Mouse (Mus musculus) kidney, adult 2 months (tissue): ENCODE data around the gene Hsph1. TPM values are rescaled to one million over a fixed set of nuclear protein-coding genes. Genes with fewer than 3 reads are reported as not detected.

Experiments
- DNase-seq: peaks from one replicate; pipeline ENCODE4 v3.0.0; 2021
- H3K27ac ChIP-seq: fragments of 200-500 bp; 2 replicates; pipeline ENCODE4 v1.5.1; 2012; ENCODE audit warnings: low read depth, low read length, control low read depth, inconsistent platforms; ENCODE audit not compliant: insufficient read depth
- H3K27me3 ChIP-seq: fragments of 200-500 bp; replicated peaks from 2 replicates; pipeline ENCODE4 v1.6.1; 2012; ENCODE audit warnings: mild to moderate bottlenecking, moderate library complexity, low read length, inconsistent platforms; ENCODE audit not compliant: control insufficient read depth, insufficient read depth
- H3K36me3 ChIP-seq: fragments of 200-500 bp; 2 replicates; pipeline ENCODE4 v1.6.1; 2012; ENCODE audit warnings: mild to moderate bottlenecking, moderate library complexity, low read length, inconsistent platforms; ENCODE audit not compliant: control insufficient read depth, insufficient read depth
- H3K4me1 ChIP-seq: fragments of 200-500 bp; 2 replicates; pipeline ENCODE4 v1.6.1; 2011; ENCODE audit warnings: low read length; ENCODE audit not compliant: control insufficient read depth, insufficient read depth
- H3K4me3 ChIP-seq: fragments of 200-500 bp; 2 replicates; pipeline ENCODE4 v1.5.1; 2011; ENCODE audit warnings: mild to moderate bottlenecking, low read depth, low read length, control low read depth; ENCODE audit not compliant: insufficient read depth
- CTCF ChIP-seq: fragments of 200-500 bp; conservative IDR thresholded peaks from 2 replicates; pipeline ENCODE4 v1.5.1; 2011; ENCODE audit warnings: low read depth, mild to moderate bottlenecking, control low read depth, low read length, moderate library complexity, mixed read lengths; ENCODE audit not compliant: insufficient read depth, insufficient read length
- POLR2A ChIP-seq: fragments of 200-500 bp; IDR thresholded peaks from one replicate; pipeline ENCODE4 v1.6.1; 2011; ENCODE audit warnings: low read depth, low read length, control low read depth
- WGBS: fragments of 180-500 bp; shearing (Covaris S2); methylation state at CpG from one replicate; pipeline ENCODE4 v1.1.7; 2018; 5-methylcytosine and 5-hydroxymethylcytosine counted together
- polyA plus RNA-seq: library from polyadenylated mRNA; depleted of rRNA; stranded (reverse); fragments of >200 nt; gene quantifications from 2 replicates; pipeline ENCODE4 v1.2.3, GENCODE M21; 2012

Hsph1 gene
- polyA plus RNA-seq, 1 experiment: 24.0 TPM

DNA sequence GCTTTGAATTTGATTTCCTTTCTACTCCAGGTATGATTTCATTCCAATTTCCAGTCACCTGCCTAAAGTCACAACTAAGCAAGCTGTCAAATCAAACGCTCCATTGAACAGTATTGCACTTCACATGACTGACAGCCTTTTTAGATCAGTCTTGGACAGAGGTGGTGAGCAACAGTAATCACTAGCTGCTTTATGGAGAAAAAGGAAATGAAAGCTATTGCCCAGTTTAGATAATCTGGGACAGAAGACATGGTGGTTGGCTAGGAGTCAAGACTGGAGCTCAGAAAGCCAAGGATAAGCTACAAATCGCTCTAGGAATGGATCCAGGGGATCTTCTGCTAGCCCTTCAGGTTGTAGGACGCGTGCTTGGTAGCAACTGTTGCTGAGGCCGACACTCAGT, 27.2 kb upstream of the Hsph1 start:
- H3K4me3 ChIP-seq: no peak overlapping the region
- WGBS: 87% methylated on average over 5 of the region's 5 CpGs
- TF ChIP-seq POLR2A (no peak), CTCF (no peak)
- H3K36me3 ChIP-seq: no peaks in the 10 kb centered on the region
- H3K27me3 ChIP-seq: no peaks in the 10 kb centered on the region
- no peak overlapping the region for H3K27ac ChIP-seq
- no peaks in the 10 kb centered on the region for H3K4me1 ChIP-seq
- DNase-seq: no peak

DNA sequence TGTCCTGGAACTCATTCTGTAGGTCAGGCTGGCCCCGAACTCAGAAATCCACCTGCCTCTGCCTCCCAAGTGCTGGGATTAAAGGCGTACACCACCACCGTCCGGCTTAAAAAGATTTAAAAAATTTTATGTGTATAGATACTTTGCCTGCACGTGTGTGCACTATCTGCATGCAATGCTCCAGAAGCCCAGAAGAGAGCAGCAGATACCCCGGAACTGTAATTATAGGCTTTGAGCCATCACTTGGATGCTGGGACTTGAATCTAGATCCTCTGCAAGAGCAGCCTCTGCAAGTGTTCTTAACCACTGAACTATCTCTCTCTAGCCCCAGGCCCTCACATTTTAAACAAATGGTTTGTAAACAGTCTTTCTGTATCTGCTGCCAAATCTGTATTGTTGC, 26.8 kb upstream of the Hsph1 start:
- H3K27ac ChIP-seq: no peak overlapping the region
- H3K27me3 ChIP-seq: no peaks in the 10 kb centered on the region
- DNase-seq: no peak
- no peaks in the 10 kb centered on the region for H3K36me3 ChIP-seq
- 91% methylated on average over 6 of the region's 6 CpGs for WGBS
- H3K4me1 ChIP-seq: no peaks in the 10 kb centered on the region
- TF ChIP-seq POLR2A (no peak), CTCF (no peak)
- H3K4me3 ChIP-seq: no peak overlapping the region

DNA sequence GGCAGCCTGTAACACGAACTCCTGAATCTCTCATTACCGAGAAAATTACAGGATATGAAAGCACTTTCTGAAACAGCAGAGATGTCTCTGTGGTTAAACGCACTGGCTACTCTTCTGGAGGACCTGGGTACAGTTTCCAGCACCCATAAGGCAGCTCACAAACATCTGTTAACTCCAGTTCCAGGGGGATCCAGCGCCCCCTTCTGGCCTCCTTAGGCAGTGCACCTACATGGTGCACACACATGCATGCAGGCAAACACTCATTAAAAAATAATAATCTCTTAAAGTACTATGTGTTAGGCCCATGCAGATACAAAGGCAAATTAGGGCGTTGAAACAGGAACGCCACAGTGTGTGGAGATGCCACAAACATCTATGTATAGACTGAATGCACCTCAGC, 25.3 kb upstream of the Hsph1 start:
- no peak for DNase-seq
- no peaks in the 10 kb centered on the region for H3K27me3 ChIP-seq
- no peak overlapping the region for H3K27ac ChIP-seq
- no peaks in the 10 kb centered on the region for H3K36me3 ChIP-seq
- H3K4me1 ChIP-seq: no peaks in the 10 kb centered on the region
- TF ChIP-seq CTCF (no peak), POLR2A (no peak)
- no peak overlapping the region for H3K4me3 ChIP-seq
- WGBS: 81% methylated on average over 6 of the region's 6 CpGs

- H3K27me3 ChIP-seq: no peaks in the 10 kb centered on the region
- H3K4me1 ChIP-seq: no peaks in the 10 kb centered on the region
- no peak overlapping the region for H3K27ac ChIP-seq
- H3K4me3 ChIP-seq: no peak overlapping the region
- 63% methylated on average over 9 of the region's 9 CpGs for WGBS
- no peak for DNase-seq
- no peaks in the 10 kb centered on the region for H3K36me3 ChIP-seq
- TF ChIP-seq CTCF: no peak
- no peak for TF ChIP-seq POLR2A
Measured at GRCm38 (mm10) chr5:149659414-149659780, 23.2 kb upstream of the Hsph1 start.

DNA sequence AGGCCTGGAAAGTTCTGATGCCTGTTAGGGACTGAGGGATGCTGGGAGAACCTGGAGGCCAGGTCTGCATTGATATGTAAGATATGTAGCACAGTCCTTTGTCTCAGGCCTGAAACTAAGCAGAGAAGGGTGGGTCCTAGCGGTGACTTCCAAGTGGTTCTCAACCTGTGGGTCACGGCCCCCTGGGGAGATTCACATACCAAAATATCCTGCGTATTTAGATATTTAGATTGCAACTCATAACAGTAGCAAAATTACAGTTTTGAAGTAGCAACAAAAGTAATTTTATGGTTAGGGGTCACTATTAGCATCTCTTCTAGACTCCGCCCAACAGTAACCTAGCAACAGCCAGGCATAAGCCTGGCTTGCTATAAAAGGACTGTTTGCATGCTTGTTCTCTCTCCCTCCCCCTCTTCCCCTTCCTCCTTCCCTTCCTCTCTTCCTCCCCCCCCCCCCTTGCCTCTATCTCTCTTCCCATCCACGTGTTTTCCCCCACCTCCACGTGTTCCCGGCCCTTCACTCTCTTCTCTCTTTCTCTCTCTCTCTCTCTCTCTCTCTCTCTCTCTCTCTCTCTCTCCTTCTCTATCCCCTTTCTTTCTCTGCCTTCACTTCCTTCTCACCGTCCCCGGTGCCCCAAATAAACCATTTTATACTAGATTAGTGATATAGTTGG, 22.7 kb upstream of the Hsph1 start:
- TF ChIP-seq CTCF (no peak), POLR2A (no peak)
- Histone ChIP-seq H3K27ac (no peak overlapping the region), H3K27me3 (no peaks in the 10 kb centered on the region), H3K4me1 (no peaks in the 10 kb centered on the region), H3K36me3 (no peaks in the 10 kb centered on the region), H3K4me3 (no peak overlapping the region)
- WGBS: 70% methylated on average over 9 of the region's 9 CpGs
- DNase-seq: no peak

DNA sequence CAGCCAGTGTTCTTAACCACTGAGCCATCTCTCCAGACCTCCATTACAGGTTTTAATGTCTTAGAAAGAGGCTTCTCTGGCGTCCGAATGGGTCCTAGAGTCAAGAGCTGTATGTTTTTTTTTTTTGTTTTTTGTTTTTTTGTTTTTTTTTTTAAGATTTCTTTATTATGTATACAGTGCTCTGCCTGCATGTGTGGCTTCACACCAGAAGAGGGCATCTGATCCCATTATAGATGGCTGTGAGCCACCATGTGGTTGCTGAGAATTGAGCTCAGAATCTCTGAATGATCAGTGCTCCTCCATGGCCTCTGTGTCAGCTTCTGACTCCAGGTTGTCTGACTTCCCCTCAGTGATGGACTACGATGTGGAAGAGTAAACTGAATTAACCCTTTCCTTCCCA, 21.8 kb upstream of the Hsph1 start:
- 69% methylated on average over 3 of the region's 3 CpGs for WGBS
- no peak for DNase-seq
- H3K36me3 ChIP-seq: no peaks in the 10 kb centered on the region
- no peak overlapping the region for H3K27ac ChIP-seq
- TF ChIP-seq CTCF (no peak), POLR2A (no peak)
- H3K27me3 ChIP-seq: no peaks in the 10 kb centered on the region
- no peaks in the 10 kb centered on the region for H3K4me1 ChIP-seq
- no peak overlapping the region for H3K4me3 ChIP-seq

- H3K36me3 ChIP-seq: no peaks in the 10 kb centered on the region
- WGBS: 87% methylated on average over 9 of the region's 9 CpGs
- no peaks in the 10 kb centered on the region for H3K27me3 ChIP-seq
- DNase-seq: no peak
- TF ChIP-seq CTCF: no peak
- no peak for TF ChIP-seq POLR2A
- H3K27ac ChIP-seq: no peak overlapping the region
- H3K4me3 ChIP-seq: no peak overlapping the region
- no peaks in the 10 kb centered on the region for H3K4me1 ChIP-seq
Measured at GRCm38 (mm10) chr5:149655636-149656035, 19.5 kb upstream of the Hsph1 start.

DNA sequence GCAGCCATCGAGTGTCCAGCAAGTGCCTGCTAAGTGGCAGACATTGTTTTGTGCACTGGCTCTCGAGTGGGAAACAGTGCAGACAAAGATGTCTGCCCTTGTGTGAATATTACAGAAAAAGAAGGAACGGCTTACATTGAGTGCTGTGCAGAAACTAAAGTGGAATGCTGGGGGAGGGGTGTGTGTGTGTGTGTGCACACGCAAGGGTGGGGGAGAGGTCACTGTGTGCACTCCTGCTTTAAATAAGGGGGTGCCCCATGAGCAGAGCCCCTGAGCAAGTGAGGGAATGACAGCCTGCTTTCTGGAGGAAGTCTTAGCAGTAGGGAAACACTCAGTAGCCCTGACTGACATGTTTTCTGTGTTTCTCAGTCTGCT, 14.0 kb upstream of the Hsph1 start:
- Histone ChIP-seq H3K4me3 (no peak overlapping the region), H3K27ac (no peak overlapping the region)
- WGBS: 64% methylated on average over 4 of the region's 4 CpGs

More for the DNA sequence above, 14.0 kb upstream of the Hsph1 start:
- no peaks in the 10 kb centered on the region for H3K36me3 ChIP-seq
- no peak for DNase-seq
- peaks cover 2% of the 10 kb centered on the region; the same call in 1 of the 2 replicates for H3K4me1 ChIP-seq
- no peak for TF ChIP-seq POLR2A
- TF ChIP-seq CTCF: no peak
- H3K27me3 ChIP-seq: no peaks in the 10 kb centered on the region
